Mouse (Mus musculus): ENCODE data around the gene Mok. TPM values are rescaled to one million over a fixed set of nuclear protein-coding genes. Genes with fewer than 3 reads are reported as not detected.

The Mok gene
- total RNA-seq, 2 experiments from 2014 or later = not detected

DNA sequence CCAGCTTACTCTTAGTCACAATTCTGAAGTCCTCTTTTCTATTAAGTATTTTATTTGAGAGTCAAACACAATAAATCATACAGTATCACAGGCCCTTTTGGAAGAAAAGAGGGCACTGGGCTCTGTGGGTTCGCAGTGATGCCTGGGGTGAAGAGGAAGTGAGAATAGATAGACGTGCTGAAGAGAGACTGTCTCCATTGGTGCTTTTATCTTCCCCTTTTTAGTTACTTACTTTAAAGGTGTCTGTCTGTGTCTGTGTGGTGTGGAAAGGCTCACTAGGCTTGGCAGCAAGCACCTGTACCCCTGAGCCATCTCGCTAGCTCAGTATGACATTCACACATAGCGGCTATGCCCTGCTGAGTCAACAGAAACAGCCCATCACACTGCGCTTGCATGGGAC lies 62.9 kb downstream of the Mok start:
- ATAC-seq (replicated peaks; ENCODE audit: low FRiP score, poor library complexity, severe bottlenecking) = no peak

DNA sequence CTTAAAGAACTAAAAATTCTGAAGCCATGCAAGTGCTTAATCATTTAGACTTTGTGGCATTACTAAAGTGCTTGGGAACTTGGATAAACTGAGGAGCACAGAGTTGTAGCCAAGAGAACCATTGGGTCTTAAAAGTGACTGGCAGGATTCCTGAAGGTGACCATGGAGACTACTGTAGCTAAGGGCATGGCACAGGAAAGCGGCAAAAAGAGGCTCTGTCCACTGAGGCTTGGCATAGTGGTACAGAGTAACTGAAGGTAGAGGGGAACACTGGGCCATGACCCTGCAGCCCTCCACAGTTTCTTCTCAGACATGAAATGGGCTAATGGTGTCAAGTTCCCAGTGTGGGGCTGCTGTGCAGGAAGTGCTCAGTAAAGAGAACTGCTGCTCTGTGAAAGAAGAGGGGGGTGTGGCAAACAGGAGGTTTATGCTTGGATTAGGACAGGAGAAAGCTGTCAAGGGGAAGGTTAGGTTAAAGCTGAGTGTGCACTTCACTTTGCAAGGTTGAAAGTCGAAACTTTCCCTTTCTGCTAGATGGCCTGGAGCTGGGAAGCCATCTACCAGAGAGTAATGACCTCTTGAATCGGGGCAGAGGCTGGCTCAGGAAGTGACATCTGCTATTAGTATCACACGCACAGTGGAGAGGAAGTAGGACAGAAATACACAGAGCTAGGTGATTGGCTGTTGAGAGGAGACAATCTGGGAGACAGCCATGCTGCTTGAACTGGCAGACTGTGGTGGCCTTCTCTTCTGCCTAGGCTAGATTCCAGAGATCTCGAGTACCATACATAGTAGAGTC lies 64.9 kb downstream of the Mok start:
- no peak for ATAC-seq (replicated peaks; ENCODE audit: low FRiP score, poor library complexity, severe bottlenecking)

DNA sequence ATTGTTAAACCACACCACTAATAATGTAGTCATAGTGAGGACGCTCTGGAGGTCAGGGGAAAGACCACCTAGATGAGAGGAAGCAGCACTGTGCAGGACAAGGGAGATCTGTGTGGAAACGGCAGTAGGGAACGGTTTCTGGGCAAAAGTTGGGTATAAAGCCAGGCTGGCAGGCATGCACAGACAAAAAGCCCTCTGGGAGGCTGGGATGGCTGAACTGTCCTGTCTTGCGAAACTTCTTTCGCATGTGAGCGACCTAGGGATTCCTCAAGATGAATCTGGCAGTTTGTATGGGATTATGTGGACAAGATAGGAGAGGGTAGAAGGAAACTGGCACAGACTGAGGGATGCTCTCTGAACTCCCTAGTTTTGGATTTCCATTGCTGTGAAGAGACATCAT lies 68.8 kb downstream of the Mok start:
- no peak for ATAC-seq (replicated peaks; ENCODE audit: low FRiP score, poor library complexity, severe bottlenecking)

DNA sequence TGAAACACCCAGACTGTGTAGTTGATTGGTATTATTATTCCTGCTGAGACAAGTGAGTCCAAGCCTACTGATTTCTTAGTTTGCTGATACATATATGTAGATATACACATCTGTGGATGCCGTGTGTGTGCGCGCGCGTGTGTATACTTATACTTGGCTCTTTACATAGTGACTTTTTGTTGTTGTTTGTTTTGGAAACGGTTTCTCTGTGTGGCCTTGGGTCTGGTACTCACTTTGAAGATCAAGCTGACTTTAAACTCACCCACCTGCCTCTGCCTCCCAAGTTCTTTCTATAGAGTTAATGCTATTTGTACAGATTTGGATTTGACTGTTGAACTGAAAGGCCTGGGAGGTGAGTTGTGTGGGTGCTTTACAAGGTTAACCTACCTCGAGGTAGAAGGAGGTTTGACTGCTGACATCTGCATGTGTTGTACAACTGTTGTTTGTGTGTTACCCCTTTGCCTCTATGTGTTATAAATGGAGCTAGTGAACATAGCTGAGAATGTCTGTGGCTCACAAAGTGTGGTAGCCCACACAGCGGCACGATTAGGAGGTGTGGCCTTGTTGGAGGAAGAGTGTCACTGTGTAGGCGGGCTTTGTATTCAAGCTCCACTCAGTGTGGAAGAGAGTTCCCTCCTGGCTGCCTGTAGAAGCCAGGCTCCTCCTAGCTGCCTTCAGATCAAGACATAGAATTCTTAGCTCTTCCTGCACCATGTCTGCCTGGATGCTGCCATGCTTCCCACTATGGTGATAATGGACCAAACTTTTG lies 70.1 kb downstream of the Mok start:
- no peak for ATAC-seq (replicated peaks; ENCODE audit: low FRiP score, poor library complexity, severe bottlenecking)

DNA sequence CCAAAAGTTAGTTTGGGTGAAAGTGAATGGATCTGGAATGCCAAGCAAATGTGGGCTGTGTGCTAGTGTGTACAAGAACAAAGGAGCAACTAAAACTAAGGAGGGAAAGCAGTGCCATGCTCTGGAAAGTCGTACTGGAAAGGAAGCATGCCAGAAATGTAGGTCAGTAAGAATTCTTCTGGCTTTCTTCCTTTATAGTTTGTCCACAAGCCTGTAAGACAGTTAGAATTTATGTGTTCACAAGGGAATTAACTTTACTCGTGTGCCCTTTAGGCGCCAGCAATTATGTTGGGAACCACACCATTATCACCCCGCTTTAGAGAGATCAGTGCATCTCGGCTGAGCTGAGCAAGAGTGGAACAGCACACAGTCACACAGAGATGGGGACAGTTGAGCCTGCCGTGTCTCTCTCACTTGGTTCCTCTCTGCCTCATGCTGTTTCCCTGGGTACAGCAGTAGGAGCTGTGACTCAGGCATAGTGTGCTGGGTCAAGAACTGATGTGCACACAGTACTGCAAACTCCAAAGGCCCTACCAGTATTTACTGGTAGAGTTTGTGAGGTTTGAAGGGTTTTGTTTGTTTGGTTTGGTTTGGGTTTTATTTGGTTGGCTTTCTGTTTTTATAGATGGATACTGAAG lies 71.0 kb downstream of the Mok start:
- no peak for ATAC-seq (replicated peaks; ENCODE audit: low FRiP score, poor library complexity, severe bottlenecking)

DNA sequence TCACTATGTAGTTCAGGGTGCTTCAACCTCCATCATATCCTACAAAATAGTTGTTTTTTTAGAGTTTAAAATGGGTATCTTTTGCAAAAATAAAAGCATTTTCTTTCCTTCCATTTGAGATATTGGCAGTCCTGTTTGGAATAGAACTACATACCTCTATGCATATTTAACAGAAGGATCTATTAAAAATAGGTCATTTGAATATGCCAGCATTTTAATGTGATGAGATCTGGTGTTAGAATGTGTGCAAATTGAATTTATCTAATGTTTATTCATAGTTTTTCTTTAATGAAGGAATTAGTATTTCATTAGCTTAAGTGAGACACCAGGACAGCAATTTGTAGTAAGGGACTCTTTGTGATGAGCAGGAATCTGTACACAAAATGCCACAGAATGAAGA lies 72.2 kb downstream of the Mok start:
- ATAC-seq (replicated peaks; ENCODE audit: low FRiP score, poor library complexity, severe bottlenecking) = no peak

DNA sequence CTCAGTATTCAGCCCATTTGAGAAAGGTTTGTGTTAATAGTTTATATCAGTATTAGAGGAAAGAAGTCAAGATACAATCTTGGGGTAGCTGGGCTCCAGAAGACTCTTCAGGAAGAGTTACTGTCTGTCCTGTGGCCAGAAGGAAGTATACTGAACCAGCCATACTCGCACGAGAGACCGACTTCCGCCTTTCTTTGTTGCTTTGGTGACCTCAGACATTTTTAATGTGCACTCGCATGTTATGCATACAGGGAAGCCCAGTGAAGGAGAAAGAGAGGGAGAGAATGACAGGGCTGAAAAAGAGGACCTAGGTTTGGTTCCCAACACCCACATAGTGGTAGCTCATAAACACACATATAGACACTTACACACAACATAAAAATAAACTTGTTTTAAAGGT lies 76.2 kb downstream of the Mok start:
- no peak for ATAC-seq (replicated peaks; ENCODE audit: low FRiP score, poor library complexity, severe bottlenecking)

DNA sequence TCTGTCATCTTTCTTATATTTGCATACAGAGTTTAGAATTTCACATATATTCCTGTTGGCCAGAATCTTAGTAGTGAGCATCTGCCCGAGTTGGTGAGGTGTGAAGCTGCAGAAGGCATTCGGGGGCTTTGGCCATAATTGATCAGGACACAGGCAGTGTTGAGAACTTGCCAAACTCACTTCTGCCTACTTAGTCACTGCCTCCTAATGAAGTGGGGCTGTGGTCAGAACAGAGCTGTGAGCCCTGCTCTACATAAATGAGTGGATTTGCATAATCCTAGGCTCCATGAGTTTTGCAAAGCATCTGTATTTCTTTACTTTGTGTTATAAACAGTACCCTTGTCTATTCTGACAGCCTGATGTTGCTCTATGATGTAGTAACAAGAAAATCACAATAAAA lies 78.4 kb downstream of the Mok start:
- ATAC-seq (replicated peaks; ENCODE audit: low FRiP score, poor library complexity, severe bottlenecking) = no peak

DNA sequence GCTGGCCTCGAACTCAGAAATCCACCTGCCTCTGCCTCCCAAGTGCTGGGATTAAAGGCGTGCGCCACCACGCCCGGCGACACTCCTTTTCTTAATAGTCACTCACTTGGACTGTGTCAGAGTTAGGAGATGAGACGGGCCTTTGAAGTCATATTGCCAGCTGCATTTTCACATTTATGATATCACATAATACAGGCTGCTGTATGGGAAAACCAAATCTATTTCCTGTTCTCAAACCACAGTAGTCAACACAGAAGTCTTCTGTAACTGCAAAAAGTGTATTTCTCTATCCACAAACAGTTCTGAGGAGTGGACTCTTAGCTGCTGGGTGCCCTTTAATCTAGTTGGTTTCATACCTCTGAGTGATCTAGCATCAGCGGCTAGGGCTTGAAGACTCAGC lies 81.8 kb downstream of the Mok start:
- ATAC-seq (replicated peaks; ENCODE audit: low FRiP score, poor library complexity, severe bottlenecking) = no peak

Other genes starting within 250 kb of the Mok start
- 31.1 and 31.3 TPM in 2 replicates for gene Dync1h1, start 239.5 kb downstream of the Mok start, total RNA-seq (2015; ENCODE audit: low replicate concordance)
- gene Dync1h1, start 239.5 kb downstream of the Mok start, total RNA-seq (2017; ENCODE audit: low replicate concordance) = 41.8 and 59.6 TPM in 2 replicates
- not detected in 2 replicates for gene 1700001K19Rik, start 158.3 kb downstream of the Mok start, total RNA-seq (2015; ENCODE audit: low replicate concordance)
- not detected in 2 replicates for gene 1700001K19Rik, start 158.3 kb downstream of the Mok start, total RNA-seq (2017; ENCODE audit: low replicate concordance)
- 240 and 254 TPM in 2 replicates for gene Hsp90aa1, start 138.2 kb downstream of the Mok start, total RNA-seq (2015; ENCODE audit: low replicate concordance)
- 257 and 485 TPM in 2 replicates for gene Hsp90aa1, start 138.2 kb downstream of the Mok start, total RNA-seq (2017; ENCODE audit: low replicate concordance)
- 8.6 and 11.5 TPM in 2 replicates for gene Wdr20, start 103.0 kb downstream of the Mok start, total RNA-seq (2015; ENCODE audit: low replicate concordance)
- 14.8 and 19.4 TPM in 2 replicates for gene Wdr20, start 103.0 kb downstream of the Mok start, total RNA-seq (2017; ENCODE audit: low replicate concordance)
- gene Zfp839, start 9.3 kb upstream of the Mok start, total RNA-seq (2015; ENCODE audit: low replicate concordance) = 0.63 and 3.3 TPM in 2 replicates
- gene Zfp839, start 9.3 kb upstream of the Mok start, total RNA-seq (2017; ENCODE audit: low replicate concordance) = 1.4 and 2.1 TPM in 2 replicates
- gene Cinp, start 48.2 kb upstream of the Mok start, total RNA-seq (2015; ENCODE audit: low replicate concordance) = 14.6 and 28.6 TPM in 2 replicates
- gene Cinp, start 48.2 kb upstream of the Mok start, total RNA-seq (2017; ENCODE audit: low replicate concordance) = 23.4 and 26.7 TPM in 2 replicates
- 2.3 and 3.6 TPM in 2 replicates for gene Tecpr2, start 48.3 kb upstream of the Mok start, total RNA-seq (2015; ENCODE audit: low replicate concordance)
- 2.1 and 2.9 TPM in 2 replicates for gene Tecpr2, start 48.3 kb upstream of the Mok start, total RNA-seq (2017; ENCODE audit: low replicate concordance)
- gene Ankrd9, start 138.1 kb upstream of the Mok start, total RNA-seq (2015; ENCODE audit: low replicate concordance) = 29.8 and 52.2 TPM in 2 replicates
- 66.5 and 82.1 TPM in 2 replicates for gene Ankrd9, start 138.1 kb upstream of the Mok start, total RNA-seq (2017; ENCODE audit: low replicate concordance)
- 21.3 and 26.9 TPM in 2 replicates for gene Rcor1, start 198.4 kb upstream of the Mok start, total RNA-seq (2015; ENCODE audit: low replicate concordance)
- gene Rcor1, start 198.4 kb upstream of the Mok start, total RNA-seq (2017; ENCODE audit: low replicate concordance) = 9.8 and 18.0 TPM in 2 replicates